Mouse (Mus musculus): ENCODE results near the gene Pum1. TPM values are rescaled to one million over a fixed set of nuclear protein-coding genes. Genes with fewer than 3 reads are reported as not detected.
"Not testable (repeated sequence)": the region's sequence is repeated elsewhere in the genome, so short reads cannot be mapped to it uniquely, and the experiment has no call there.

Pum1 gene
- polyA plus RNA-seq, 1 experiment: 58.1 TPM

- H3K4me3 ChIP-seq (ENCODE audit: insufficient read depth, low read length): no peak overlapping the region
- no peak for TF ChIP-seq POLR2A (IDR thresholded peaks at IDR 0.05; ENCODE audit: extremely low read depth, insufficient read depth, low read length)
- no peak for TF ChIP-seq CTCF (IDR thresholded peaks at IDR 0.05; ENCODE audit: extremely low read depth, insufficient read depth, low read length)
- H3K27ac ChIP-seq (ENCODE audit: insufficient read depth, low read length): no peak overlapping the region
- H3K4me1 ChIP-seq (ENCODE audit: control insufficient read depth, insufficient read depth, low read length): no peaks in the 10 kb centered on the region
Measured at GRCm38 (mm10) chr4:130651286-130651685, 11.8 kb upstream of the Pum1 start.

DNA sequence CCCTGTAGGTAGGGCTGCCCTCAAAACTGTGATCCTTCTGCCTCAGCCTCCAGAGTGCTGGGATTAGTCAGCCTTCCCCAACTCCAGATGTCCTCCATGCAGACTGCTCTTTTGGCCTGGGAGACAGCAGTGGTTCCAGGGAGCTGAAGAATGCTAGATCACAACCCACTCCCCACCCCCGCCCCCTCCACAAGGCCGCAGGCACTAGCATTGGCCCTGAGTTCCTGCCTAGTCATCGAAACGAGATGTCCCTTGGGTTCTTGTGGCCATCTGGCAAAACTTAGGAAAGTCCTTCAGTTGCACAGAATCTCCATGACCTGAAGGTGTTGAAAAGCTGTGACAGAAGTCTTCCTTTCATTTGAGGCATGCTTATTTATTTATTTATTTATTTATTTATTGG, 10.6 kb upstream of the Pum1 start:
- Histone ChIP-seq H3K4me1 (ENCODE audit: control insufficient read depth, insufficient read depth, low read length) (no peaks in the 10 kb centered on the region), H3K4me3 (ENCODE audit: insufficient read depth, low read length) (no peak overlapping the region), H3K27ac (ENCODE audit: insufficient read depth, low read length) (no peak overlapping the region)
- TF ChIP-seq CTCF (IDR thresholded peaks at IDR 0.05; ENCODE audit: extremely low read depth, insufficient read depth, low read length) (no peak), POLR2A (IDR thresholded peaks at IDR 0.05; ENCODE audit: extremely low read depth, insufficient read depth, low read length) (no peak)

GRCm38 (mm10) chr4:130657820-130658565, 5.1 kb upstream of the Pum1 start:
- TF ChIP-seq CTCF (IDR thresholded peaks at IDR 0.05; ENCODE audit: extremely low read depth, insufficient read depth, low read length) (no peak), POLR2A (IDR thresholded peaks at IDR 0.05; ENCODE audit: extremely low read depth, insufficient read depth, low read length) (no peak)
- no peaks in the 10 kb centered on the region for H3K4me1 ChIP-seq (ENCODE audit: control insufficient read depth, insufficient read depth, low read length)
- no peak overlapping the region for H3K27ac ChIP-seq (ENCODE audit: insufficient read depth, low read length)
- no peak overlapping the region for H3K4me3 ChIP-seq (ENCODE audit: insufficient read depth, low read length)

DNA sequence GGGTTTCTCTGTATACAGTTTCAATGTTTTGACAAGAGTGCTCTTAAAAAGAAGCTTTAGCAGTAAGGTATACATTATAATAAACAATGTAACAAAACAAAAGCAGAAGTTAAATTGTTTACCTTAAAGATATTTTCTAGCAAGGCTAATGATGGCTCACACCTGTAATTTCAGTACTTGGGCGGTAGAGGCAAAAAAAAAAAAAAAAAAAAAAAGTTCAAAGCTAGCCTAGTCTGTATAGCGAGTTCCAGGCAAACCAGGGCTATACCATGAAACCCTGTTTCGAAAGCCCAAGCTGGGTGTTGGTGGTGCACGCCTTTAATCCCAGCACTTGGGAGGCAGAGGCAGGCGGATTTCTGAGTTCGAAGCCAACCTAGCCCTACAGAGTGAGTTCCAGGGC, 3.7 kb upstream of the Pum1 start:
- no peak for TF ChIP-seq CTCF (IDR thresholded peaks at IDR 0.05; ENCODE audit: extremely low read depth, insufficient read depth, low read length)
- no peak for TF ChIP-seq POLR2A (IDR thresholded peaks at IDR 0.05; ENCODE audit: extremely low read depth, insufficient read depth, low read length)
- no peak overlapping the region for H3K27ac ChIP-seq (ENCODE audit: insufficient read depth, low read length)

DNA sequence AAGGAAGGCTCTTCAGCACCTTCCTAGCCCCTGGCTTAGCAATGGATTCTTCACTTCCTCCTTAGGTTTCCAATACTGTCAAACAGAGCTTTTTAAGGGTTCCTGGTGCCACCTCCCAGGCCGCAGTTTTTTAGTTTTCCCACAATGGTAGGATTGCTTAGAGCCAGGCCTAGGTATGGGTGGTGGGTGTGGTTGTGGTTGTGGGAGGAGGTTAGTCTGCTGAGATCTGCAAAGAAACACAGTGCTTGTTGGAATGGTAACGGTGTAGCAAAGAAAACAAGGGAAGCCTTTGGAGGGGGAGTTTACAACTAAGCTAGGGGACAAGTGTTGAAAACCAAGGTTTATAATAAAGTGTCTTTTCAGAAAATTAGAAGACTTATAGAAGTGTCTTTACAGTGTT, 3.0 kb upstream of the Pum1 start:
- TF ChIP-seq CTCF (IDR thresholded peaks at IDR 0.05; ENCODE audit: extremely low read depth, insufficient read depth, low read length) (no peak), POLR2A (IDR thresholded peaks at IDR 0.05; ENCODE audit: extremely low read depth, insufficient read depth, low read length) (no peak)
- Histone ChIP-seq H3K4me3 (ENCODE audit: insufficient read depth, low read length) (no peak overlapping the region), H3K4me1 (ENCODE audit: control insufficient read depth, insufficient read depth, low read length) (no peaks in the 10 kb centered on the region), H3K27ac (ENCODE audit: insufficient read depth, low read length) (no peak overlapping the region)

More for the DNA sequence above, 3.7 kb upstream of the Pum1 start:
- H3K4me1 ChIP-seq (ENCODE audit: control insufficient read depth, insufficient read depth, low read length): no peaks in the 10 kb centered on the region
- H3K4me3 ChIP-seq (ENCODE audit: insufficient read depth, low read length): no peak overlapping the region

- no peak overlapping the region for H3K27ac ChIP-seq (ENCODE audit: insufficient read depth, low read length)
- no peak for TF ChIP-seq CTCF (IDR thresholded peaks at IDR 0.05; ENCODE audit: extremely low read depth, insufficient read depth, low read length)
- TF ChIP-seq POLR2A (IDR thresholded peaks at IDR 0.05; ENCODE audit: extremely low read depth, insufficient read depth, low read length): no peak
- no peak overlapping the region for H3K4me3 ChIP-seq (ENCODE audit: insufficient read depth, low read length)
- no peaks in the 10 kb centered on the region for H3K4me1 ChIP-seq (ENCODE audit: control insufficient read depth, insufficient read depth, low read length)
Measured at GRCm38 (mm10) chr4:130661151-130661550, 2.0 kb upstream of the Pum1 start.

GRCm38 (mm10) chr4:130662305-130662704, 816 bp upstream of the Pum1 start:
- H3K4me1 ChIP-seq (ENCODE audit: control insufficient read depth, insufficient read depth, low read length); H3K27ac ChIP-seq (ENCODE audit: insufficient read depth, low read length): not testable (repeated sequence)
- H3K4me3 ChIP-seq (ENCODE audit: insufficient read depth, low read length): peak overlapping the region; percentile 76; the same call in 1 of the 2 replicates

- peak overlapping the region; percentile 87 for H3K27ac ChIP-seq (ENCODE audit: insufficient read depth, low read length)
- H3K4me3 ChIP-seq (ENCODE audit: insufficient read depth, low read length): peak overlapping the region; percentile 76
- no peak for TF ChIP-seq POLR2A (IDR thresholded peaks at IDR 0.05; ENCODE audit: extremely low read depth, insufficient read depth, low read length)
- no peak for TF ChIP-seq CTCF (IDR thresholded peaks at IDR 0.05; ENCODE audit: extremely low read depth, insufficient read depth, low read length)
- peaks cover 3% of the 10 kb centered on the region for H3K4me1 ChIP-seq (ENCODE audit: control insufficient read depth, insufficient read depth, low read length)
Measured at GRCm38 (mm10) chr4:130663810-130664401, 785 bp downstream of the Pum1 start.

DNA sequence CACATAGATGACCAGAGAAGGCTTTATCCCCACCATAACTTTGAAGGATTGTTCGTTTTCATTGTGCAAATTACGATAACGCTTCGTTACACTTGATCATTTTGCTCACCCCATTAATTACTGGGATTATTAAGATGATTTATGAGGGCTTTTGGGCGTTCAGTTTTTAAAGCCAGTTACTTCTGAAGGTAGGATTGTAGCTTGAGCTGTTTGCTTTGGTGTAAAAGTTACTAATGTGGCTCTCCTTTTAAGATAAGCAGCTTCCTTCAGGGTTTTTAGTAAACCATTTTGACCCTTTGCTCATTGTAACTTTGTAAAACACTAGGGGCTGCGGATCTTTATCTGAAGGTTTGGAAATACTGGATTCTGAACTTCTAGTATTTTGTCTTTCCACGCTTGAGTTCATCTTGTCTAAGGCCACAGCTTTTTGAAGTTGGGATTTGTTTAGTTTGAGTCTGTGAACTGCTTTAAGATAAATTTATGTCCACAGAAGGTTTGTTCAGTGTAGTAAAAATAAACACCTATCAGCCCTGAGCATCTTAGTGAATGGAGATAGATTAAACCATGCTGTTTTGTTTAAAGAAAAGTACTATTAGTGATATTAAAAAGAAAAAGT, 1.4 kb downstream of the Pum1 start:
- Histone ChIP-seq H3K4me1 (ENCODE audit: control insufficient read depth, insufficient read depth, low read length) (peaks cover 4% of the 10 kb centered on the region), H3K4me3 (ENCODE audit: insufficient read depth, low read length) (peak overlapping the region; percentile 76), H3K27ac (ENCODE audit: insufficient read depth, low read length) (no peak overlapping the region)
- TF ChIP-seq CTCF (IDR thresholded peaks at IDR 0.05; ENCODE audit: extremely low read depth, insufficient read depth, low read length) (no peak), POLR2A (IDR thresholded peaks at IDR 0.05; ENCODE audit: extremely low read depth, insufficient read depth, low read length) (no peak)

- TF ChIP-seq POLR2A (IDR thresholded peaks at IDR 0.05; ENCODE audit: extremely low read depth, insufficient read depth, low read length): no peak
- no peak for TF ChIP-seq CTCF (IDR thresholded peaks at IDR 0.05; ENCODE audit: extremely low read depth, insufficient read depth, low read length)
- no peak overlapping the region; the same call in 1 of the 2 replicates for H3K4me3 ChIP-seq (ENCODE audit: insufficient read depth, low read length)
- no peak overlapping the region for H3K27ac ChIP-seq (ENCODE audit: insufficient read depth, low read length)
- H3K4me1 ChIP-seq (ENCODE audit: control insufficient read depth, insufficient read depth, low read length): peaks cover 4% of the 10 kb centered on the region
Measured at GRCm38 (mm10) chr4:130665176-130665575, 2.1 kb downstream of the Pum1 start.
